Mouse (Mus musculus) myocyte (in vitro differentiated cells): ENCODE data around the gene Rnaseh2a. TPM values are rescaled to one million over a fixed set of nuclear protein-coding genes. Genes with fewer than 3 reads are reported as not detected.
A peak's percentile ranks its signal among the peaks of the same experiment; 100 is the strongest.

Experiments used
- H3K27me3 ChIP-seq: one replicate; pipeline ENCODE4 v1.6.1; 2011; ENCODE audit not compliant: control insufficient read depth, insufficient read depth, insufficient read length
- H3K36me3 ChIP-seq: one replicate; pipeline ENCODE4 v1.6.1; 2011; ENCODE audit not compliant: control insufficient read depth, insufficient read depth
- H3K4me2 ChIP-seq: one replicate; pipeline ENCODE4 v1.6.1; 2011; ENCODE audit warnings: low read depth, control low read depth
- H3K4me3 ChIP-seq: one replicate; pipeline ENCODE4 v1.5.1; 2011; ENCODE audit warnings: mild to moderate bottlenecking, control low read depth, moderate library complexity
- H3K79me2 ChIP-seq: one replicate; pipeline ENCODE4 v1.6.1; 2011; ENCODE audit not compliant: control insufficient read depth, insufficient read depth
- H3ac ChIP-seq: one replicate; pipeline ENCODE4 v1.6.1; 2011; ENCODE audit not compliant: control insufficient read depth, insufficient read length
- CEBPB ChIP-seq: IDR thresholded peaks from 2 replicates; pipeline ENCODE4 v1.6.1; 2011; ENCODE audit warnings: mild to moderate bottlenecking, moderate library complexity; ENCODE audit not compliant: poor library complexity, insufficient read depth, severe bottlenecking
- E2F4 ChIP-seq: IDR thresholded peaks from one replicate; pipeline ENCODE4 v1.6.1; 2011; ENCODE audit warnings: mild to moderate bottlenecking, control low read depth, moderate library complexity; ENCODE audit not compliant: insufficient read depth
- MAX ChIP-seq: IDR thresholded peaks from one replicate; pipeline ENCODE4 v1.6.1; 2011; ENCODE audit warnings: low read depth, mild to moderate bottlenecking, control low read depth
- MYOD1 ChIP-seq, 3 experiments: IDR thresholded peaks; one replicate each; pipeline ENCODE4 v1.6.1; 2011; ENCODE audit warnings: control low read depth in 2 of 3, low read depth in 2 of 3, mild to moderate bottlenecking in 2 of 3, moderate library complexity in 1 of 3; ENCODE audit not compliant: insufficient read length in 2 of 3, control insufficient read depth in 1 of 3
- MYOG ChIP-seq, 3 experiments: IDR thresholded peaks; one replicate each; pipeline ENCODE4 v1.6.1; 2011; ENCODE audit warnings: control low read depth in 2 of 3, low read depth in 2 of 3, mild to moderate bottlenecking in 2 of 3; ENCODE audit not compliant: insufficient read length in 2 of 3, control insufficient read depth in 1 of 3, insufficient read depth in 1 of 3
- POLR2A ChIP-seq: IDR thresholded peaks from one replicate; pipeline ENCODE4 v1.6.1; 2011; ENCODE audit warnings: low read depth, mild to moderate bottlenecking, control low read depth, moderate library complexity; ENCODE audit not compliant: insufficient read length
- POLR2AphosphoS2 ChIP-seq: IDR thresholded peaks from one replicate; pipeline ENCODE4 v1.6.1; 2011; ENCODE audit warnings: low read depth, control low read depth; ENCODE audit not compliant: insufficient read length
- REST ChIP-seq: IDR thresholded peaks from one replicate; pipeline ENCODE4 v1.6.1; 2011; ENCODE audit warnings: mild to moderate bottlenecking, control low read depth, moderate library complexity; ENCODE audit not compliant: insufficient read depth, insufficient read length
- SRF ChIP-seq: IDR thresholded peaks from one replicate; pipeline ENCODE4 v1.6.1; 2011; ENCODE audit warnings: low read depth; ENCODE audit not compliant: control insufficient read depth, insufficient read length
- TCF12 ChIP-seq: IDR thresholded peaks from one replicate; pipeline ENCODE4 v1.6.1; 2011; ENCODE audit warnings: mild to moderate bottlenecking, control low read depth; ENCODE audit not compliant: poor library complexity, insufficient read depth, severe bottlenecking
- TCF3 ChIP-seq: IDR thresholded peaks from one replicate; pipeline ENCODE4 v1.6.1; 2011; ENCODE audit warnings: low read depth, control low read depth; ENCODE audit not compliant: insufficient read length
- USF1 ChIP-seq: IDR thresholded peaks from one replicate; pipeline ENCODE4 v1.6.1; 2011; ENCODE audit warnings: low read depth, mild to moderate bottlenecking, control low read depth, moderate library complexity
- polyA plus RNA-seq: library from polyadenylated mRNA; unstranded; fragments of >200 nt; fragmentation: generic; extraction: Trizol; gene quantifications from one replicate; pipeline ENCODE4 v1.2.1, GENCODE M21; 2012; ENCODE audit warnings: missing spikeins

Rnaseh2a gene
- polyA plus RNA-seq, 1 experiment = 74.1 TPM

GRCm38 (mm10) chr8:84995680-84996079 lies 26.1 kb upstream of the Rnaseh2a start:
- no peaks in the 10 kb centered on the region for H3K36me3 ChIP-seq
- no peak overlapping the region for H3ac ChIP-seq
- no peaks in the 10 kb centered on the region for H3K79me2 ChIP-seq
- H3K4me2 ChIP-seq = no peak overlapping the region
- H3K4me3 ChIP-seq = no peak overlapping the region
- no peaks in the 10 kb centered on the region for H3K27me3 ChIP-seq
- TF ChIP-seq POLR2AphosphoS2 (no peak), MYOD1 (IDR thresholded peaks at IDR 0.05; ENCODE audit: control insufficient read depth in 1 of 3, insufficient read length in 2 of 3, low read depth in 2 of 3) (peak in 2 of 3 experiments; percentile 86 to 95), MYOG (IDR thresholded peaks at IDR 0.05; ENCODE audit: control insufficient read depth in 1 of 3, insufficient read depth in 1 of 3, insufficient read length in 2 of 3, low read depth in 2 of 3) (peak in 2 of 3 experiments; percentile 93 to 97)

- Histone ChIP-seq H3K4me2 (no peak overlapping the region), H3ac (no peak overlapping the region), H3K27me3 (no peaks in the 10 kb centered on the region), H3K36me3 (no peaks in the 10 kb centered on the region), H3K4me3 (no peak overlapping the region), H3K79me2 (no peaks in the 10 kb centered on the region)
- no peak for TF ChIP-seq REST
- no peak for TF ChIP-seq TCF3
- no peak for TF ChIP-seq POLR2AphosphoS2
- no peak for TF ChIP-seq USF1
- no peak for TF ChIP-seq MAX
- TF ChIP-seq POLR2A = no peak
- TF ChIP-seq CEBPB = no peak
- no peak for TF ChIP-seq SRF
- TF ChIP-seq TCF12 = no peak
- TF ChIP-seq E2F4 = no peak
- no peak for TF ChIP-seq MYOD1 (IDR thresholded peaks at IDR 0.05; ENCODE audit: control insufficient read depth in 1 of 3, insufficient read length in 2 of 3, low read depth in 2 of 3)
- no peak for TF ChIP-seq MYOG (IDR thresholded peaks at IDR 0.05; ENCODE audit: control insufficient read depth in 1 of 3, insufficient read depth in 1 of 3, insufficient read length in 2 of 3, low read depth in 2 of 3)
These were observed 24.8 kb upstream of the Rnaseh2a start for GRCm38 (mm10) chr8:84994375-84994774.

- H3ac ChIP-seq = no peak overlapping the region
- H3K27me3 ChIP-seq = no peaks in the 10 kb centered on the region
- TF ChIP-seq USF1 (peak; percentile 57), E2F4 (no peak), MYOD1 (IDR thresholded peaks at IDR 0.05; ENCODE audit: control insufficient read depth in 1 of 3, insufficient read length in 2 of 3, low read depth in 2 of 3) (peak in 1 of 3 experiments; percentile 28)
- no peaks in the 10 kb centered on the region for H3K79me2 ChIP-seq
- no peaks in the 10 kb centered on the region for H3K36me3 ChIP-seq
- peak overlapping the region; percentile 92 for H3K4me2 ChIP-seq
- peak overlapping the region; percentile 38 for H3K4me3 ChIP-seq
These were observed 21.3 kb upstream of the Rnaseh2a start for GRCm38 (mm10) chr8:84990836-84991235.

GRCm38 (mm10) chr8:84990349-84990748 lies 20.8 kb upstream of the Rnaseh2a start, which contains the start of gene Hook2:
TSS of gene Hook2 (plus strand) at chr8:84990603.
- TF ChIP-seq REST = no peak
- no peak for TF ChIP-seq SRF
- no peak for TF ChIP-seq MYOD1 (IDR thresholded peaks at IDR 0.05; ENCODE audit: control insufficient read depth in 1 of 3, insufficient read length in 2 of 3, low read depth in 2 of 3)
- peak; percentile 75 for TF ChIP-seq POLR2A
- no peak for TF ChIP-seq E2F4
- no peak for TF ChIP-seq MAX
- no peak for TF ChIP-seq TCF12
- peak; percentile 26; the same call in 1 of the 2 replicates for TF ChIP-seq CEBPB
- TF ChIP-seq TCF3 = no peak
- peak; percentile 71 for TF ChIP-seq POLR2AphosphoS2
- peak in 1 of 3 experiments; percentile 18 for TF ChIP-seq MYOG (IDR thresholded peaks at IDR 0.05; ENCODE audit: control insufficient read depth in 1 of 3, insufficient read depth in 1 of 3, insufficient read length in 2 of 3, low read depth in 2 of 3)
- TF ChIP-seq USF1 = peak; percentile 95
- H3K79me2 ChIP-seq = no peaks in the 10 kb centered on the region
- H3ac ChIP-seq = peak within 1 kb of the TSS; percentile 2
- peak within 1 kb of the TSS; percentile 97 for H3K4me2 ChIP-seq
- H3K36me3 ChIP-seq = no peaks in the 10 kb centered on the region
- no peaks in the 10 kb centered on the region for H3K27me3 ChIP-seq
- H3K4me3 ChIP-seq = peak within 1 kb of the TSS; percentile 38

GRCm38 (mm10) chr8:84989810-84990209 lies 20.2 kb upstream of the Rnaseh2a start:
- Histone ChIP-seq H3K36me3 (no peaks in the 10 kb centered on the region), H3K4me3 (peak overlapping the region; percentile 38), H3K79me2 (no peaks in the 10 kb centered on the region), H3K27me3 (no peaks in the 10 kb centered on the region), H3ac (peak overlapping the region; percentile 2), H3K4me2 (peak overlapping the region; percentile 97)
- TF ChIP-seq MYOD1 (IDR thresholded peaks at IDR 0.05; ENCODE audit: control insufficient read depth in 1 of 3, insufficient read length in 2 of 3, low read depth in 2 of 3) = no peak
- TF ChIP-seq POLR2AphosphoS2 = peak; percentile 63
- TF ChIP-seq POLR2A = peak; percentile 30
- TF ChIP-seq SRF = no peak
